Mouse (Mus musculus) olfactory bulb, adult 2 months (tissue): ENCODE results near the gene Sgca. TPM values are rescaled to one million over a fixed set of nuclear protein-coding genes. Genes with fewer than 3 reads are reported as not detected.

Experiments
- H3K27ac ChIP-seq: fragments of 200-500 bp; 2 replicates; pipeline ENCODE4 v1.5.1; 2012; ENCODE audit warnings: low read depth, low read length; ENCODE audit not compliant: insufficient read depth
- H3K4me1 ChIP-seq: fragments of 200-500 bp; 2 replicates; pipeline ENCODE4 v1.6.1; 2012; ENCODE audit warnings: low read length; ENCODE audit not compliant: control insufficient read depth, insufficient read depth
- H3K4me3 ChIP-seq: fragments of 200-500 bp; 2 replicates; pipeline ENCODE4 v1.5.1; 2012; ENCODE audit warnings: mild to moderate bottlenecking, low read depth, low read length, moderate library complexity; ENCODE audit not compliant: insufficient read depth
- CTCF ChIP-seq: fragments of 200-500 bp; IDR thresholded peaks from 2 replicates; pipeline ENCODE4 v1.5.1; 2012; ENCODE audit warnings: low read depth, mild to moderate bottlenecking, low read length, moderate library complexity; ENCODE audit not compliant: insufficient read depth
- POLR2A ChIP-seq: fragments of 200-500 bp; IDR thresholded peaks from 2 replicates; pipeline ENCODE4 v1.6.1; 2012; ENCODE audit warnings: mild to moderate bottlenecking, low read depth, low read length, moderate library complexity; ENCODE audit not compliant: insufficient read depth
- WGBS: fragments of 180-500 bp; shearing (Covaris S2); methylation state at CpG from one replicate; pipeline ENCODE4 v1.1.7; 2018; 5-methylcytosine and 5-hydroxymethylcytosine counted together
- polyA plus RNA-seq: library from polyadenylated mRNA; stranded (reverse); fragments of >200 nt; gene quantifications from 2 replicates; pipeline ENCODE4 v1.2.4, GENCODE M21; 2012; ENCODE audit warnings: low replicate concordance; ENCODE audit not compliant: missing spikeins, insufficient read depth, insufficient read length

Gene Sgca
- polyA plus RNA-seq, result not detected in 2 replicates

DNA sequence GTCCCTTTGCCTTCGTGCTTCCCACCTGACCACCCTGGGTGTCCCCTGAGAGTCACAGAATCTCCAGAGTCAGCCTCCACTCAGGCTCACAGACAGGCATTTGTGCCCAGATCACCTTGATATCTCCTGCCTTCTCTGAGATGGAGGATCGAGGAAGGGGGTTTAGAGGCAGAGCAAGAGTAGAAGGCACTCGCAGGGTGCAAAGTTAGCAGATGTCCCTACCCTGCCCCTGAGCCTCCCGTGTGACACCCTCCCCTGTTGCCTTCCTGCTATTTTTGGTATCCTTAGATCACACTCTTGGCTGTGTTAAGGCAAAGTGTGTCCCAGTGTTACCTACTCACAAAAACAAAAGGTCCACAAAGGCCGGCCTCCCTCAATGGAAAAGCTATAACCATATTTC is at the start of gene Sgca:
TSS of gene Sgca (minus strand) at position 129 of the 400 bp plus-strand sequence.
- TF ChIP-seq CTCF (no peak), POLR2A (no peak)
- peaks cover 18% of the 10 kb centered on the region for H3K4me1 ChIP-seq
- no peak within 1 kb of the TSS for H3K27ac ChIP-seq
- WGBS, result 72% methylated on average over 5 of the region's 5 CpGs
- H3K4me3 ChIP-seq, result no peak within 1 kb of the TSS

DNA sequence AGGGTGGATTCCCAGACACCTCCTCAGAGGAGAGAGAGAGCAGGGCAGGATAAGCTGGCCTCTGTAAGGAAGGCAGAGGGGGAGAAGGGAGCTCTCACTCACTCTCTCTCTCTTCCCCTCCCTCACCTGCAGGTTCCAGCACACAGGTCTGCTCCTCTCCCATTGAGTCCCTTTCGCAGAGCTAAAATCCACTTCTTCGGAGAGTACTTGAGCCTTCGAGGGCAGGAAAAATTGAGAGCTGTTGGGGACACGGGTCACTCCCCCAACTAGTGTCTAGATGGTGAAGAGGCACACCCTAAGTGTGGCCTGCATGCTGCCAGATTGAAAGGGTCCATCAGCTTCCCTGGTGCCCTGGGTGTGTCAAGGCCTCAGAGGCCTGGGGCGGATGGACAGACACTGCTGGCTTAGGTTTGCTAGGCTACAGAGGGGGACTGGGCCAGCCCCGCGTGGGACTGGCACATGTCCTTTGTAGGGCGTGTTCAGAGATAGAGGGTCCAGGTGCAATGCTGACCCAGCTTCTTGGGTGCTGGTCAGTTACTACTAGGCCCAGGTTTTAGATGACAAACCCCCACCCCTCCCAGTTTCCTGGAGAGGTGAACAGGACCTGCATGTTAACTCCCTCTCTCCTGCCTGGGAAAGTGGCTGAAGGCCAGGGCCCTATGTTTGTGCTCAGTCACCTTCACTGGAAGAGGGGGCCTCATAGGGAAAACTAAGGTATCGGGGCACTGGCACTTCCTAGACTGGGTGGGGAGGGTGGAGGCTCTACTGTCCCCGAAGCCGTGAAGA is 49.3 kb upstream of the Sgca start:
- H3K4me1 ChIP-seq, result peaks cover 30% of the 10 kb centered on the region
- H3K4me3 ChIP-seq, result no peak overlapping the region
- no peak overlapping the region for H3K27ac ChIP-seq
- no peak for TF ChIP-seq POLR2A
- WGBS, result 89% methylated on average over 11 of the region's 11 CpGs

DNA sequence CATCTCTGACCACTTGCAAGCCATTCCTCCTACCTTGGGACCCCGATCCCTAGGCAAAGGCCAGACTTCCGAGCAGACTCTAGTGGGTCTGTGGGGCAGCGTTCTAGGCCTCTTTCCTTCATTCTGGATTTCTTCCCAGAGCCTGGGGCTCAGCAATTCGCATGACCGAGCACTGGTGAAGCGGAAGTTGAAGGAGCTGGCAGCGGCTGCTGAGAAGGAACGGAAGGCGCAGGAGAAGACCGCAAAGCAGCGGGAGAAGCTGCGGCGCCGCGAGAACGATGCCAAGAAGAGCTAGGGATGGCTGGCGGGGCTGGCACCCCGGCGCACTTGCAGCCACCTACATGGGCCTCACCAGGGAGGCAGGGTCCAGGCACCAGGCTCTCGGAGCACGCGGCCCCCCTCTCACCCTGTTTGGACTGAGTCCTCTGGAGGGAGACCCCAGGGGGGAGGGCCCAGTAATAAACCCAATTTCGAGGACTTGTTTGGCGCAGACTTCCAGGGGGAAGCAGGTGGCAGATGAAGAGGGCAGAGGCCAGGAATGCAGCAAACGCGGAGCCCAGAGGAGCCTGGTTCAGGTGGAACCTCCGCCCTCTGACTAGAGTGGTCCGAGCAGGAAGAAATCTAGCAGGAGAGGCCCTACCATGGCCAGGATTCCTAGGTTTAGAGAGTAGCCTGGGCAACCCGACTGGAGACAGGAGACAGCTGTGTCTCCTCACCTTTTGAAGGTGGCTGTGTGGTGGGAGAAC is 48.5 kb upstream of the Sgca start:
- peaks cover 30% of the 10 kb centered on the region for H3K4me1 ChIP-seq
- H3K27ac ChIP-seq, result 0 out of 2 replicates have a peak overlapping the region, but pooled peaks have one; percentile 21
- 36% methylated on average over 29 of the region's 29 CpGs for WGBS
- H3K4me3 ChIP-seq, result no peak overlapping the region
- TF ChIP-seq POLR2A (no peak), CTCF (no peak)

GRCm38 (mm10) chr11:95023481-95023880 is 47.4 kb upstream of the Sgca start:
- Histone ChIP-seq H3K4me3 (no peak overlapping the region), H3K27ac (no peak overlapping the region), H3K4me1 (peaks cover 24% of the 10 kb centered on the region)
- no peak for TF ChIP-seq CTCF
- no peak for TF ChIP-seq POLR2A
- WGBS, result 96% methylated on average over 9 of the region's 9 CpGs

- TF ChIP-seq CTCF (no peak), POLR2A (no peak)
- H3K4me3 ChIP-seq, result no peak overlapping the region
- H3K4me1 ChIP-seq, result peaks cover 15% of the 10 kb centered on the region
- WGBS, result 78% methylated on average over 10 of the region's 10 CpGs
- no peak overlapping the region for H3K27ac ChIP-seq
Measured at GRCm38 (mm10) chr11:95022237-95022992, 46.3 kb upstream of the Sgca start.

DNA sequence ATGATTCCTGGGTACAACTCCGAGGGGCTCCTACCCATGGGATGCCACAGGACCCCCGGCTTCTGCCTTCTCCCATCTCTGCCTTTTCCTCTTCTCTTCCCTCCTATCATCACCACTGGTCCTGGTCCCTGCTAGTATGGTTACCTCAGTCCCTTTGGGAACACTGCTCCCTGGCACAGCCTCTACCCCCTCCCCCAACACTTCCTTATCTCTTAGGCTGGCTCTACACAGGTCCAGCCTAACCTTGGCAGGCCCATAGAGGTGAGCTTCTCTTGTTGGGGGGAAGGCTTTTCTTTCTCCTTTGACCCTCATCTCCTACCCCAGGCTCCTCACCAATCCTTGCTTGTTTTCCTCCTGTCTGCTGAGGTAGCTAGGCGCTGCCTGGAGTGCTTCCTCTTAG is 39.4 kb upstream of the Sgca start:
- WGBS, result 85% methylated on average over 3 of the region's 3 CpGs
- H3K4me1 ChIP-seq, result peaks cover 8% of the 10 kb centered on the region
- H3K27ac ChIP-seq, result no peak overlapping the region
- no peak overlapping the region for H3K4me3 ChIP-seq
- TF ChIP-seq POLR2A, result no peak
- TF ChIP-seq CTCF, result no peak

GRCm38 (mm10) chr11:95012487-95012886 is 36.4 kb upstream of the Sgca start:
- Histone ChIP-seq H3K27ac (no peak overlapping the region), H3K4me3 (no peak overlapping the region), H3K4me1 (peaks cover 16% of the 10 kb centered on the region)
- no peak for TF ChIP-seq CTCF
- TF ChIP-seq POLR2A, result no peak
- 47% methylated on average over 3 of the region's 3 CpGs for WGBS

GRCm38 (mm10) chr11:95012075-95012474 is 35.9 kb upstream of the Sgca start:
- 47% methylated on average over 3 of the region's 3 CpGs for WGBS
- Histone ChIP-seq H3K4me1 (peaks cover 17% of the 10 kb centered on the region), H3K4me3 (no peak overlapping the region), H3K27ac (no peak overlapping the region)
- no peak for TF ChIP-seq CTCF
